Mouse (Mus musculus): ENCODE results near the gene Shisa9. TPM values are rescaled to one million over a fixed set of nuclear protein-coding genes. Genes with fewer than 3 reads are reported as not detected.
"Not testable (repeated sequence)": the region's sequence is repeated elsewhere in the genome, so short reads cannot be mapped to it uniquely, and the experiment has no call there.

Shisa9 gene
- 0.99 and 1.8 TPM in 2 replicates for polyA plus RNA-seq (2012; rRNA removed)

- no peak for DNase-seq (ENCODE audit: low read depth)
These were observed at the start of gene Shisa9 for GRCm38 (mm10) chr16:11983616-11984270. Shisa9 (plus strand) TSS chr16:11984113.

DNA sequence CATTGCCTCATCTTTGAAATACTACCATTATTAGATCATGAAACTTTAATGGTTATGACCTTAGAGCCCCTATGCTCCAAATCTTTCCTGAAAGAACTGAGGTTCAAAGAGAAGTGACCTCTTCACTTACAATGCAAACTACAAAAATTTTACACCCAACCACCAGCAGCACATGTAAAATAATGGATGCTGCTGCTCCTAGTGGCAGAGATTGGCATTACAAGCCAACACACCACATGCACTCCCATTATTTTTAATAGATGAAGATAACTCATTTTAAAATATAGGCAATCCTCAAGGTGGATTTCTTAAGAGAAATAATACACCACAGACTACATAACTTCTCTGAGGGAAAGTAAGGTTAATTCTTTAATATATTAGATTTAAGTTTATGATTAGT is 43.4 kb upstream of the Shisa9 start:
- DNase-seq (ENCODE audit: low read depth), result no peak

GRCm38 (mm10) chr16:11960691-11961090 is 23.2 kb upstream of the Shisa9 start:
- DNase-seq (ENCODE audit: low read depth), result no peak

GRCm38 (mm10) chr16:11966041-11966440 is 17.9 kb upstream of the Shisa9 start:
- DNase-seq (ENCODE audit: low read depth), result no peak

DNA sequence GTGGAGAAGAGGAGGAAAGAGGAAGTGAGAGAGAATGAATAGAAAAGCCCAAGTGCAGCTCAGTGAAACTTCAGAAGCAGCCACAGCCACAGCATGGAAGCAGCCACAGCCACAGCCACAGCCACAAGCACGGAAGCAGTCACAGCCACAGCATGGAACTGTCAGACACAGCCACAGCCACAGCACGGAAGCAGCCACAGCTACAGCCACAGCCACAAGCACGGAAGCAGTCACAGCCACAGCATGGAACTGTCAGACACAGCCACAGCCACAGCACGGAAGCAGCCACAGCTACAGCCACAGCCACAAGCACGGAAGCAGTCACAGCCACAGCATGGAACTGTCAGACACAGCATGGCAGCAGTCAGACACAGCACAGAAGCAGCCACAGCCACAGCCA is 17.1 kb upstream of the Shisa9 start:
- not testable (repeated sequence) for DNase-seq (ENCODE audit: low read depth)

DNA sequence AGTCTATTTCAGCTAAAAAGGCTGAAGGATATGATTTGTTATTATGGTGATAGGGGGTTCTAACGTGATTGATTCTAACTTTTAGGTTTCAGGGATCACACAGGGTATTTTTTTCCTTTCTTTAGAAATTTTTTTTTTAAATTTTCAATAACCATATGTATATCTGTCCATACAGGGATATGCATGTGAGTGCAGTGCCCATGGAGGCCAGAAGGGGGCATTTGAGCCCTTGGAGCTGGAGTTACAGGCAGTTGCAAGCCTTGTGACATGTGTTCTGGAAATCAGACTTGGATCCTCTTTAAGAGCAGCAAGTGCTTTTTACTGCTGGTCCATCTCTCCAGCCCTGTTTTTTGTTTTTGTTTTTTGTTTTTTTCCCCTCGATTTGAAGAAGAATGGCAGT is 16.3 kb upstream of the Shisa9 start:
- no peak for DNase-seq (ENCODE audit: low read depth)

- no peak for DNase-seq (ENCODE audit: low read depth)
These were observed 10.2 kb upstream of the Shisa9 start for GRCm38 (mm10) chr16:11973707-11974106.

GRCm38 (mm10) chr16:11976737-11977136 is 7.2 kb upstream of the Shisa9 start:
- DNase-seq (ENCODE audit: low read depth), result no peak

- no peak for DNase-seq (ENCODE audit: low read depth)
These were observed 3.1 kb upstream of the Shisa9 start for GRCm38 (mm10) chr16:11980764-11981163.

DNA sequence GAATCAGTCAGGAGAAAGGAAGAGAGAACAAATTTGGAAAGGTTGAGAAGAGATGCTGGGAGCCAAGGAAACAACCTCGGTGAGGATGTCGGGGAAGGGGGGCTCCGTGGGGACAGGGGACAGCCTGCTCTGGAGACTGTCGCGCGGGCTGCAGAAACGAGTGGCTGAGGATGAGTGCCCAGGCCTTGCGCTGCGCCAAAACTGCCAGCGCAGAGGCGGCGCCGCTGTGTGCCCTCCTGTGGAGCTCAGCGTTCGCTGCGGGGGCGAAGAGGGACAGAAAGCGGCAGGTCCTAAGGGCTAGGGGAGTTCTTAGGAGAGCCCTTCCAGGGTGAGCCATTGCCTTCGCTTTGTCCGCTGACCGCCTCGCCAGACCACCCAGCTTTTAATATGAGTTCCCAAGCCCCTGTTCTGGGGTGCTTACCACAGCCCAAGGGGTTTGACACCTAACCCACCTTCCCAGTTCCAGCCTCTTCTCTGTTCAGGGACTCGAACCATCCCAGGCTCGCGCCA is 752 bp upstream of the Shisa9 start:
- DNase-seq (ENCODE audit: low read depth), result no peak

DNA sequence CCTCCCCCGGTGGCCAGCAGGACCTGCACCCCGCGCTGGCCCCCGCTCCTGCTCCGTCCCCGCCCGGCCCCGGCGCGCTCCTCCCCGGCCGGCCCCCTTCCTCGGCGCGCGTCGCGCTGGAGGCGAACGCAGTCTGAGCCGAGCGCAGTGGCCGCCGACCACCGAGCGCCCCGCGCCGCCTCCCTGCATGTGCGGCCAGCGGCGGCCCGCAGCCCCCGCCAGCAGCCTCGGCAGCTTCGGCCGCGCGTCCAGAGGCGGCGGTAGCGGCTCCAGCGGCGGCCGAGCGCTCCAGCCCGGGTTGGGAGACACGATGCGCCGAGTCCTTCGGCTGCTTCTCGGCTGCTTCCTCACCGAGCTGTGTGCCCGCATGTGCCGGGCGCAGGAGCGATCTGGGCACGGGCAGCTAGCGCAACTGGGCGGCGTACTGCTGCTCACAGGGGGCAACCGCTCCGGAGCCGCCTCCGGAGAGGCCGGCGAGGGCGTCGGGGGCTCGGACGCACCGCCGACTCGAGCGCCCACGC is 418 bp downstream of the Shisa9 start:
- DNase-seq (ENCODE audit: low read depth), result no peak

DNA sequence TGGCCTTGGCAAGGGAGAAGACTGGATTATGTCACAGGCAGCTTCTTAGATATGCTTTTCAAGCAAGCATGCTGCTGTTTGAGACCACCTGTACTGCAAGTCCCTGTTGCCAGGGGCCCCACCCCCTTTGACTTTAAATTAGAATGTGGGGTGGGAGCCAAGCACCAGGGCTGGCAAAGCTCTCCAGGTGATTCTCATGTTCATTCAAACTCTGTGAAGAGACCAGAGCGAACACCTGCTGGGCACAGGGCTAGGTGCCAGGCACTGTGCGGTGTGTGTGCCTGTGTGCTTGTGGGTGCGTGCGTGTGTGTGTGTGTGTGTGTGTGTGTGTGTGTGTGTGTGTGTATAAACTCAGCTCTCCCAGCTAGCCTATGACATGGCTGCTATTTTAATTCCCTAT is 3.1 kb downstream of the Shisa9 start:
- no peak for DNase-seq (ENCODE audit: low read depth)

DNA sequence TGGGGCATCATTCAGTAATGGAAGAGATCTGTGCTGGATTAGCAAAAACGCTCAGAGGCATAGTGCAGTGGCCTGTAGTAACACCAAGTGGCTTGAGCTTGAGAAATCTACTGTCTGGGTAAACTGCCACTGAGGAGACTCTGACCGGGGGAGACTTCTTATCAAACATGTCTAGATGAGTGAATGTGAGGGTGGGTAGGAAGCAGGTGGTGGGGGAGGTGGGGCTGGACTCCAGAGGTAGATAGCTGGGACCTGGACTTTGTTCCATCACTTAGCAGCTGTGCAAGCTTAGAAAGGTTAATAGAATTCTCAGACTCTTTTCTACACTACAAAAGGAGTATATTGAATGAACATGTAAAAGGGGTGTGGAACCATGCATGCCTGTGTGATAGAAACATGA is 21.3 kb downstream of the Shisa9 start:
- no peak for DNase-seq (ENCODE audit: low read depth)

DNA sequence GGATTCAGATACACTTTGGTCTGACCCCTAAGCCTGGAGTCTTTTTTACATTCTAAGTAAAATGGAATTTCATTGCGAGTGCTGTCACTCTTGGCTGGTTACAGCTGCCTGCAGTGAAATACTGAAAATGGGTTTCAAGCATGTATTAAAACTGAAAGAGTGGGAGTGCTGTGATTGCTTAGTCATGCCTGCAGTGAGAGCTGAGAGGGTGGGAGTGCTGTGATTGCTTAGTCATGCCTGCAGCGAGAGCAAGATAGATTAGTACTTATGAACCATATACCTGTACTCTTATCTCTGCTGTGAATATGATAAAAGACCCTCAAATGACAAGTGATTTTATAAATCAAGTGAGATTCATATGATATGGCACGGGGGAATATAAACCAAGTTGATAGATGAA is 26.2 kb downstream of the Shisa9 start:
- no peak for DNase-seq (ENCODE audit: low read depth)

DNA sequence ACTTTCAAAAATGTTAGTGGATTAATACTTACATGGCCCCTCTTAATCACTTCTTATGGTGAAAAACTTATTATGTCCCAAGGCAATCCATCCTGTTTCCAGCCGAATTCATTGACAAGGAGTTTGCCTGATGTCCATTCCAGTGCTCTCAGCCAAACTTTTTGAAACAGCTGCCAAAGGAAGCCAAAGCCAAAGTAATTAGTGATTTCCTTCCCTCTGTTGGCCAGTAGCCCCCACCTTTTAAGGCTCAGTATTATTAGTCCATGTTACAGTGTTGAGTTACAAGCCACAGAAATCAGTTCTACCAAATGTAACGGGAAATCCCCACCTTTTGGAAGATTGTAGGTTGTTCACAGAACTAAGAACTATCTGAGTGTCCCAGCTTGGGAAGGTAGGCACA is 28.8 kb downstream of the Shisa9 start:
- no peak for DNase-seq (ENCODE audit: low read depth)

DNA sequence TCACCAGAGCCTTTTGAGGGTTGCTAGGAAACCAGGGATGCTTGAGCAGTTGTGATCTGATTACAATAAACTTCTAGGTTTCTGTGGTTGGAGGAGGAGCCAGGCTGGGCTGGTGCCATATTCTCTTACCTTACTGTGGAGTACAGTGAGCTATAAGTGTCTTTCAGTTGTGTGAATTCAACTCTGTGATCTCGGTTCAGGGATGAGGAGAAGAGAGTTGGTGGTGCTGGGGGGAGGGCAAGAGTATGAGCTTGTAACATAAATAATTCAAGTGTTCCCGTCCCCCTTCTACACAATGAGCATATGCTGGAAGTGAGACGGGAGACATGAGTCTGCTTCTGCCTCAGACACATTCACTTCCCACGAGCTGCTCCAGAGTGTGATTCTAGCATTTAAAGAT is 30.6 kb downstream of the Shisa9 start:
- DNase-seq (ENCODE audit: low read depth), result no peak

- no peak for DNase-seq (ENCODE audit: low read depth)
These were observed 34.2 kb downstream of the Shisa9 start for GRCm38 (mm10) chr16:12017921-12018618.

DNA sequence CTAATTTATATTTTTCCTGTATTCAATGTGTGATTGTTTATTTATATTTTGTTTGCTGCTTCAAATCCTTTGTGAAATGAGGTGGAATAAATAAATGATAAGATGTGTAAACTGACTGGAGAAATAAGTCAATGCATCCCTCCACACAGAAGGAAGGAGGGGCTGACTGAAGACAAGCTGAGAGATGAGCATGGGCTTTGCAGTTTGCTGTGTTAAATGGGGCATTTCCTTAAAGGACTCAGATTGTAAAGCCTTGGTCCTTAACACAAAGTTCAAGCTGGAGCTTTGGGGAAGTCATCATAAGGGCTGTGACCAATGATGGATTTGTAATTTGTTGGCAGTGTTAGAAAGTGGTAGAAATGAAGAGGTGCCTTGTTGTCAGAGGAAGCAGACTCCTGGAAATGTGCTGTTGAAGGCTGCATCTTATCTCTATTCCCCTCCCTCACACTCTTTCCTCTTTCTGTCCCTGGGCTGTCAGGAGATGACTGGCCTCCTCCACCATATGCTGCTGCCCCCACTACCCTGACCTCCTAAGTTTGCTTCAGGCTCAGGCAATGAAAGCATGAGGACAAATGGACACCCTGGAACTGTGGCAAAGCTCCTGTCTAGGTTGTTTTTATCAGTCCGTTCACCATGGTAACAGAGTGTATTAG is 36.3 kb downstream of the Shisa9 start:
- DNase-seq (ENCODE audit: low read depth), result no peak

GRCm38 (mm10) chr16:12032441-12032840 is 48.5 kb downstream of the Shisa9 start:
- DNase-seq (ENCODE audit: low read depth), result no peak

- DNase-seq (ENCODE audit: low read depth), result no peak
These were observed 51.0 kb downstream of the Shisa9 start for GRCm38 (mm10) chr16:12034868-12035267.

DNA sequence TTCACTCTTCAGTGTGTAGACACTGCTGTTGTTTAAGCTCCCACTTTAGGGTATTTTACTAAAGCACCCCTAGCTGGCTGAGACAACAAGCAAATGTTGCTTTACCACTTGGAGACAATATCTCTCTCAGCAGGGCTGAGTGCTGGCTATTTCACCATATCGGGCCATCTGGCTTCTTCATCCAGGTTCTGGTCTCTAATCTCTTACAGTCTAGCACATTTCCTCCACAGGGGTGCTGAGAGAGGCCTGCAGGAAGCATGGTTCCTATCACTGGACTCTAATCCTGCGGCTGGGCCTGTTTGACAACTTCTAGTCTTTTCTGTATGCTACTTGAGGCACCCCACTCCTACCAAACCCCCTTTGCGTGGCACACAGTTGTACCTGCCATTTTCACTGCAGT is 51.7 kb downstream of the Shisa9 start:
- DNase-seq (ENCODE audit: low read depth), result no peak

DNA sequence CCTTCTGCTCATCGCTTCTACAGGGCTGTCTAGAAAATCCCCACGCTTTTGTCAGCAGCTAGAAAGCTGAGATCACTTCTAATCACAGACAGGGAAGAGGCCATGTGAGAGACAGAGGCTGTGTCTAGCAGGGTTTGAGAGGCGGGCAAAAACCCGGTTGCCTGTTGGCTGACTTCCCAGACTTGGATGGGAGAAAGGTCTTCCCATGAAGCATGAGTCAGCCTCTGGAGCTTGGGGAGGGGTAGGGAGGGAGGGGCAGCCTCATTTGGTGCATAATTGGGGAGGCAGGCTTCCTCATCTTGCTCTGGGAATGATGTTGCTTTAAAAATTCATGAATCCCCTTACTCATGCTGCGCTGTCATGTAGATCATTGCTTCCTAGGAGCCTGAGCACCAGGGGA is 57.0 kb downstream of the Shisa9 start:
- no peak for DNase-seq (ENCODE audit: low read depth)

- no peak for DNase-seq (ENCODE audit: low read depth)
These were observed 68.1 kb downstream of the Shisa9 start for GRCm38 (mm10) chr16:12052051-12052450.

Data from gonadal fat pad, adult 2 months (tissue).